Mouse (Mus musculus) midbrain, embryonic 11.5 days (tissue): Measurements from ENCODE around the gene Dock11. TPM values are rescaled to one million over a fixed set of nuclear protein-coding genes. Genes with fewer than 3 reads are reported as not detected.

ENCODE experiments used
- ATAC-seq: fragments of 200-750 bp; cut with Nextera tagmentation; 2 replicates; pipeline ENCODE4 v1.8.0; 2017; ENCODE audit warnings: moderate TSS enrichment, moderate library complexity; ENCODE audit not compliant: low FRiP score
- DNase-seq: peaks from one replicate; pipeline ENCODE4 v3.0.0; 2015; ENCODE audit warnings: low spot score; ENCODE audit errors: missing footprints
- H3K27ac ChIP-seq: fragments of 300-500 bp; sonication (generic); 2 replicates; pipeline ENCODE4 v1.5.1; 2014; ENCODE audit warnings: low read depth, low read length
- H3K27me3 ChIP-seq: fragments of 300-500 bp; sonication (generic); 2 replicates; pipeline ENCODE4 v1.6.1; 2014; ENCODE audit warnings: mild to moderate bottlenecking, low read length, moderate library complexity, mixed read lengths; ENCODE audit not compliant: control insufficient read depth, insufficient read depth
- H3K36me3 ChIP-seq: fragments of 300-500 bp; sonication (generic); 2 replicates; pipeline ENCODE4 v1.6.1; 2014; ENCODE audit warnings: mild to moderate bottlenecking, low read length, moderate library complexity, mixed read lengths; ENCODE audit not compliant: control insufficient read depth, insufficient read depth
- H3K4me1 ChIP-seq: fragments of 300-500 bp; sonication (generic); 2 replicates; pipeline ENCODE4 v1.6.1; 2014; ENCODE audit warnings: low read length; ENCODE audit not compliant: control insufficient read depth, insufficient read depth
- H3K4me2 ChIP-seq: fragments of 300-500 bp; sonication (generic); 2 replicates; pipeline ENCODE4 v1.6.1; 2014; ENCODE audit warnings: mild to moderate bottlenecking, moderate library complexity
- H3K4me3 ChIP-seq: fragments of 300-500 bp; sonication (generic); 2 replicates; pipeline ENCODE4 v1.5.1; 2014; ENCODE audit warnings: low read depth, low read length
- H3K9ac ChIP-seq: fragments of 300-500 bp; sonication (generic); 2 replicates; pipeline ENCODE4 v1.6.1; 2014; ENCODE audit warnings: low read length
- H3K9me3 ChIP-seq: fragments of 300-500 bp; sonication (generic); 2 replicates; pipeline ENCODE4 v1.6.1; 2016; ENCODE audit warnings: low read length; ENCODE audit not compliant: control insufficient read depth
- WGBS: fragments of 180-500 bp; shearing (Covaris S2); extraction: QIAGEN DNeasy Blood & Tissue Kit; methylation state at CpG from one replicate; pipeline ENCODE4 v1.1.7; 2014; 5-methylcytosine and 5-hydroxymethylcytosine counted together
- polyA plus RNA-seq: library from polyadenylated mRNA; unstranded; fragments of >200 nt; fragmentation: Nextera tagmentation; extraction: Ambion mirVana; gene quantifications from 2 replicates; pipeline ENCODE4 v1.2.1, GENCODE M21; 2014

Gene Dock11
- polyA plus RNA-seq, 1 experiment from 2014 or later: 24.2 TPM

DNA sequence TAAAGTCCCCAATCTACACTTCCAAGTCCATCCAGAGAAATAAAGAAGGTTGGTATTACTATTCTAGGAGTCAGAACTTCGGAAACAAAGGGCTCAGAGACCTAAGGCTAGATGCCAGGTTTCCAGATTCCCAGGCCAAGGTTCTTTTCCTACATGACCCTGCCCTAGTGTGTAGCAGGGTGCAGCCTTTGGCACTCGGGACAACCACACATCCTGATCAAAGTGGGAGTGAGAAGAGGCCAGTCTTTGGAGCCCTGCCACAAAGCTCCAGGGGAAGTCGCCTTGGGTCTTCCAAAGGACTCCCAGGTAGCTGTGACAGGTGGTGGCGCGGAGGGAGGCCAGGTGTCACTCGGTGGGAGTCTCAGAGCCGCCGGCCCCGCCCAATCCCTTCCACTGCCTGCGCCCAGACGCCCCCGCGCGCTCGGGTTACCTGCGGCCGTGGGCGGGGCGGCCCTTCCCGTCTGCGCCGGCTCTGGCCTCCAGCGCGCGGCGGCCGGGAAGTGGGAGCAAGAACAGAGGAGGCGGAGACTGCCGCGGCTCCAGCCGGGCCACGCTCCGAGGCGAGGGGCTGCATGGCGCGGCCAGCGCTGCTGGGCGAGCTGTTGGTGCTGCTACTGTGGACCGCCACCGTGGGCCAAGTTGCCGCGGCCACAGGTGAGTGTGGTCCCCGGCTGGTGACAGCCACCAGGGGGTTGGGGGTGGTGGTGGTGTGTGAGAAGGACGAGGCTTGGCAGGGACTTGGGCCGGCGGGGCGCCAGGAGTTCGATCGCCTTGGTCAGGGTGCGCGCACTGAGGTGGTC, 223.2 kb downstream of the Dock11 start, which contains the start of gene Il13ra1:
Gene Il13ra1 (plus strand): TSS at position 489 of the 800 bp plus-strand sequence.
- ATAC-seq (peak; percentile 61), DNase-seq (peak; percentile 91)
- peak within 1 kb of the TSS; percentile 76 for H3K4me2 ChIP-seq
- no peaks in the 10 kb centered on the region for H3K27me3 ChIP-seq
- no peaks in the 10 kb centered on the region for H3K36me3 ChIP-seq
- H3K9me3 ChIP-seq: no peaks in the 10 kb centered on the region
- 17% methylated on average over 39 of the region's 51 CpGs for WGBS
- H3K4me3 ChIP-seq: peak within 1 kb of the TSS; percentile 37
- H3K27ac ChIP-seq: no peak within 1 kb of the TSS
- peak within 1 kb of the TSS; percentile 18 for H3K9ac ChIP-seq
- H3K4me1 ChIP-seq: no peaks in the 10 kb centered on the region

- no peak overlapping the region for H3K27ac ChIP-seq
- no peaks in the 10 kb centered on the region for H3K36me3 ChIP-seq
- peak overlapping the region; percentile 18 for H3K9ac ChIP-seq
- peak; percentile 83 for DNase-seq
- peak overlapping the region; percentile 76 for H3K4me2 ChIP-seq
- no peaks in the 10 kb centered on the region for H3K4me1 ChIP-seq
- 23% methylated on average over 9 of the region's 9 CpGs for whole genome bisulfite sequencing
- no peak for ATAC-seq
- H3K4me3 ChIP-seq: peak overlapping the region; percentile 37
- no peaks in the 10 kb centered on the region for H3K27me3 ChIP-seq
- no peaks in the 10 kb centered on the region for H3K9me3 ChIP-seq
Measured at GRCm38 (mm10) chrX:36112422-36112750, 223.8 kb downstream of the Dock11 start.

DNA sequence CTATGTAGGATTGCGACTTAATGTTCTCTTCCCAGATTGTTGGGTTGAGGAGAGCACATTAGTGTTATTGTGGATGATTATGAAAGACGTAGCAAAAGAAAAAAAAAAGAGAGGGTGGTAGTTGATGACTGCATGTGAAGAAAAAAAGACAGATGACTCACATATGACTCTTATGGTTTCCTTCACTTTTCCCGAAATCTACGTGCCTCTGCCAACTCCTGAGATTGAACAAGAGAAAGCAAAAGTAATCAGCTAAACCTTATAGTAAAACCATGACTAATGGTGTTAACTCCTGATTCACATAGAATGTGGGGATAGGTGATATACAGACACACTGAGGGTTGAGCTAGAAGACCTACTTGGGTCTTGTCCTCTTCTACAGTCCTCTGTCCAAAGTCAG, 226.5 kb downstream of the Dock11 start:
- H3K4me2 ChIP-seq: no peak overlapping the region
- H3K27me3 ChIP-seq: no peaks in the 10 kb centered on the region
- WGBS: 83% methylated on average over 4 of the region's 4 CpGs
- H3K9ac ChIP-seq: no peak overlapping the region
- H3K4me3 ChIP-seq: no peak overlapping the region
- no peaks in the 10 kb centered on the region for H3K4me1 ChIP-seq
- DNase-seq: no peak
- no peaks in the 10 kb centered on the region for H3K36me3 ChIP-seq
- H3K9me3 ChIP-seq: no peaks in the 10 kb centered on the region
- ATAC-seq: no peak
- H3K27ac ChIP-seq: no peak overlapping the region

Other genes starting within 250 kb of the Dock11 start
- gene Il13ra1, start 223.3 kb downstream of the Dock11 start, polyA plus RNA-seq: 4.7 and 5.8 TPM in 2 replicates